Mouse (Mus musculus) brain, embryonic 18.5 days (tissue): Measurements from ENCODE around the gene Arl16.

ENCODE experiments used
- DNase-seq: peaks from one replicate; pipeline ENCODE4 v3.0.0-alpha.2; 2012; ENCODE audit warnings: low read depth, low spot score

The Arl16 gene

DNA sequence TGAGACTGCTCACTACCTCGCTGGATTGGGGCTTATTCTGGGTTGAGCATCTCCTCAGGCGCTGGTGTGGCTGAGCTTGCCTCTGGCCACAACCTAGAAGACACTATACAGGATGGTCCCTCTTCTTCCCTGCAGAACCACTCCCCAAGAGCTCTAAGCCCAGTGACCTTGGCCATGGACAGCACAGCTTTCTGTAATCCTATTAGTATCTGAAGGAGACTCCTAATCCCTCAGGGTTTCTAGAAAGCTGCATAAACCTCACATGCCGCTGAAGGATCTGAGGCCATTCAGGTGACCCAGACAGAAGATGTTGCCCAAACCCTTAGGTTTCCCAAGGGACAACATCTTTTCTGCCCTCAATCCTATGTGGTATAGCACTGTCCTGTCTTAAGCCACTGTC, 15.2 kb downstream of the Arl16 start:
- no peak for DNase-seq

DNA sequence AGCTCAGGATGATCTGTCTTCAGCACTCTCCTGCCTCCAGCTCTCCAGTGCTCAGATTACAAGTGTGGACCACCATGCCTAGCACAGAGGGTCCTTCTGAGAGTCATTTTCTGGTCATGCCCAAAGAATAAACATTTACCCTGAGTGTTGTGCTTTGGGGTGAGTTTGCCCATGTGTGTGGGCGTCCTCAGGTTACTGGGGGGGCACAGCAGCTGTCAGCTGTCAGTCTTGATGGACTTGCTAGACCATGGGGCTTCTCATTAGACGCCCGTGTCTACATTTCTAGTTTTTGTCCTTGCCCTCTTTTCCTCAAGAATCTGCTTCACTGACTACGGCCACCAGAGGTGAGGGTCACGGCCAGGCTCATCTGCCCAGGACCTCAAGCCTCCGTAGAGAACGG, 20.2 kb downstream of the Arl16 start:
- no peak for DNase-seq

DNA sequence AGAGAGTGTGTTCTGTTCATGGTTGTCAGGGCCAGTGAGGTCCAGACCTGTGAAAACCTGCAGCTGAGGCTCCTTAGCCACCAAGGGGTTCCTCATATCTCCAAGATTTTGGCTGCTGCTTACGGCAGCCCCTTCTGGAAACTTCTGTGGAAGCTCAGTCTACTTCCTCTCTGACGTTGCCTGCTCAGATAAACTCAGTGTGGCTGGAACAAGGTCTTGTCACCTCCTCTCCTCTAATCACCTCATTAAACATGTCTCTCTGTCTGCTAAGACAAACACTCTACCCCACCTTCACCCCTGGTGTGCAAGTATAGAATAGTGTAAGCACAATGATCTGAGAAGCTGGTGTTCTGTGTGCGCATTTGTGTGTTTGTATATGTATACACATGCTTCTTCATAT, 21.9 kb downstream of the Arl16 start:
- no peak for DNase-seq

- DNase-seq, result no peak
Measured at GRCm38 (mm10) chr11:120444106-120444505, 23.3 kb downstream of the Arl16 start.

DNA sequence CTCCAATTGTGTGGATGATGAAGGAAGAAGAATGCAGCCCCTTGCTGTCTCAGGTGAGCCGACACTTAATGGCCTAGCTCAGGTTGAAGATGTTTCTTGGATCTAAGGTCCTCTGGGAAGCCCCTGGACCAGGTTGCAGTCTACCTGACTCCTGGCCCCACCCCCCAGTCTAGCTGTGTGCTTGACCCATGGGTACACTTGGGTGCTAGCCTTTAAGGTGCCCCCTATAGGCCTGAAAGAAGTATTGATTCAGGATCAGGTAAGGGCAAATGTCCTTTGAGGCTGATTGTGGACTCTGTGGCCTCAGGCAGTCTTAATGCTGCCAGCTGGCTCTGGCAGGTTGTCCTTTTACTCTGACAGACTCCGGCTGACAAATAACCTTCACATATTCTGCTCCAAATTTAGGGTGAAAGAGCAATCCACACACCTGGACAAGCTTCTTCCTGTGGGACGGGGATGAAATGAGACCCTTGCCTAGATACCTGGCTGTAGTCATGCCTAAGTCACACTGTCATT, 24.6 kb downstream of the Arl16 start:
- no peak for DNase-seq

- DNase-seq, result no peak
Measured at GRCm38 (mm10) chr11:120442344-120442743, 25.1 kb downstream of the Arl16 start, which contains the start of gene Tspan10. Tspan10 (plus strand) TSS chr11:120442644.

DNA sequence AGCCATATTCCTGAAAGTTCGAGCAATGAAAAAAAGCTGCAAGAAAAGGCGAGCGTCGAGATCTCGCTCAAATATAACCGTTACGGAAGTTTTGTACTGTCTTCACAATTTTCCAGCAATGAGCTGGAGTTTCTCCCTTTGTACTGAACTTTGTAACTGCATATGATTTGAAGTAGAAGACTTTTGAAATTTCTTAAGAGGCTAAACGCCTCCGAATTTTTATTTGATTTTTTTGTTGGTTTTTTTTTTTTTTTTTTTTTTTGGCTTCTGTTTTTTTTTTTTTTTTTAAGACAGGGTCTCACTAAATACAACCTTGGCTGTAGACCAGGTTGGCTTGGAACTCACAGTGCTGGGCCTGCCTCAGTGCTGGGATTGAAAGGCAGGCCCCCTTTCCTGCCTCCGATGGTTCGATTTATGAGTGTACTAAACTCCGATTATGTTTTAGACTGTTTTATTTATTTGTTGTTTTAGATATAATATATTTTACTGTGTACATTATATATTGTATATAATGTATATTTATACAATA, 29.5 kb downstream of the Arl16 start:
- no peak for DNase-seq

DNA sequence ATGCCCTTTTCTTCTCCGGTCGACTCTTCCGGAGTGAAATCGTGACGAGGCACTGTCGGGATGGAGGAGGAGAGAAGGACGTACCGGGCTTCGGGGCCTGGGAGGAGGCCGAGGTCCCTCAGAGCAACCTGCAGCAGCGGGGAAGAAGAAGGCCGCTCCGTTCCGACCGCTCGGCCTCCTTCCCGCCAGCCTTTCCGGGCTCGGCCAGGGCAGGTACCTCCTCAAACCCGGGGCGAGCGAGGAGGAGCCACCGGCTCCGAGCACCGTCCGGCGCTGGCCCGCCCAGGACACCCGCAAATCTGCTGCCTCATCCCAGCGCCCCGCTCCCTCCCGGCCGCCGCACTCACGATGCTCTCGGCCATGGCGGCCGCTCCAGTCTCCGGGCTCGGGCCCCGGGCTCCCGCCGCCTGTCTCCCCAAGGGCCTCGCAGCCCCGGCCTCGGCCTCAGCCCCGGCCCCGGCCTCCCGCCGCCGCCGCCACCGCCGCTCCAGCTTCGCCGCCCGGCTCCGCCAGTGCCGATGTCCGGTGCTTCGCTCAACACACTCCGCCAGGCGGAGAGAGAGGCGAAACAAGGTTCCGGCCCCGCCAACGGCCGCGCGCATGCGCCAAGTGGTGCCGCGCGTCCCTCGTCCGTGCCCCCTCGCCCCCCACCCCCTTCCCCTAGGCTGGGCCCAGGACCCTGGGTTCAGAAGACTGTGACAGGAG, 30.1 kb downstream of the Arl16 start, which contains the start of gene Nploc4:
Gene Nploc4, minus strand, starts transcription at position 557 of the 705 bp plus-strand sequence.
- DNase-seq, result no peak

GRCm38 (mm10) chr11:120426727-120427126, 40.7 kb downstream of the Arl16 start:
- DNase-seq, result no peak

DNA sequence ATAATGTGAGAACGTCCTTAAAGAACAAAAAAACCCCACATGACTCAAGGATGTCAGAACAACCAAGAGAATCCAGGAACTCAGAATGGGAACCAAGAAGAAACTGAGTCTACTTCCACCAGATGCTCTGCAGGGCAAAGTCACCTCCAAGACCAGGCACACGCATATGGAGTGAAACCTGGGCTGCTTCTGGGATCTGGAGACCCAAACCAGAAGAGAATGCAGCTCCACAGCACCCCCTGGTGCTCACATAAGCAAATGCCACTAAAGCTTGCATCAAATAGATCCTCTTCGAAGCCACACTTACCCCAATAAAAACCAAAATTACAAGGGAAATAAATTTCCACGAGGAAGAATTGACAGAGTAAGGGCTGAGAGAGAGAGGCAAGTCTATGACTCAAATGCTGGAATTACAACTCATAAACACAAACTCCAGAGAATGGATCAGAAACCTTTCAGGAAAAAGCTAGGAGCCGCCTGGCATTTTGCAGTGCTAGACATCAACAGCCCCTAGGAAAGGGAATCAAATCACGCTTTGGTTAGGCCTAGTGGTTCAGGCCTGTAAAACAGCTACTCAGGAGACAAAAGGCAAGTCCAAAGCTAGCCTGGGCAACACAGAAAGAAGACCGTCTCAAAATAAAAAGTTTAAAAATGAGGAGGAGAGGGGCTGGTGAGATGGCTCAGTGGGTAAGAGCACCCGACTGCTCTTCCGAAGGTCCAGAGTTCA, 43.7 kb downstream of the Arl16 start:
- DNase-seq, result peak; percentile 12

DNA sequence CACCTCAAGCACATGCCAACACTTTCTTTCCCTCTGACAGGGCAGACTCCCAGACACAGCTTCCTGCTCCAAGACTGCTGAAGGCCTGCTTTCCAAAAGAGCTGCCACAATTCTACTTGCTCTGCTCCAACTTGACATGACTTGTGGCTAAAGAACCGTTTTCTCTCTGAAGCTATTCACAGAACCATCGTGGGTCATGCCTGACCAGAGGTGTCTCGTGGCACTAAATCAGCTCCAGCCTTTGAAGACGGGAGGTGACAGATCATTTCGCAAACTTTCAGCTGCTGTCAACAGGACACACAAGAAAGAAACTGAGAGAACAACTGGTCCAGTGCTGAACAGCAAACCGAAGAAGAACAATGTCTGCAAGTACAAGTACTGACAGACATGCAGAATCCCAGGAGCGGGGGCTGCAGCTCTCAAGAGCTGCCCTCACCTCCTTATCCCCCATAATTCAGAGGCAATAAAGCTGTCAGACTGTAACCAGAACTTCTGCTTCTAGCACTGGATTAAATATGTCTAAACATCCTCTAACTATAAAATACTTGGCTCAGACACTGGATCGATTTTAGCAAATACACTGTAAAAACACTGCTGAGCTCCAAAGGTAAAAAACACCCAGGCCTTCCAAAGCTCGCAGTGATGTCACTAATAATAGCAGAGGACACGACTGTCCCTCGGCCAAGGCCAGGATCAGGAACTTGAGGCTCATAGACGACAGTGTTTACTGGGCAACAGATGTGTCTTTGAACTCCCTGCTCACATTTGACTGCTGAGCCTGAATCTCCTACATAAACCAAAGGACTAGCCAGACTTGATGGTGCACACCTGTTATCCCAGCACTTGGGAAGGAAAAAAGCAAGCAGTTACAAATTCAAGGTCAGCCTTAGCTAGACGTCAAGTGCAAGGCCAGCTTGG, 44.5 kb downstream of the Arl16 start:
- no peak for DNase-seq

GRCm38 (mm10) chr11:120418592-120418991, 48.8 kb downstream of the Arl16 start:
- DNase-seq, result no peak

DNA sequence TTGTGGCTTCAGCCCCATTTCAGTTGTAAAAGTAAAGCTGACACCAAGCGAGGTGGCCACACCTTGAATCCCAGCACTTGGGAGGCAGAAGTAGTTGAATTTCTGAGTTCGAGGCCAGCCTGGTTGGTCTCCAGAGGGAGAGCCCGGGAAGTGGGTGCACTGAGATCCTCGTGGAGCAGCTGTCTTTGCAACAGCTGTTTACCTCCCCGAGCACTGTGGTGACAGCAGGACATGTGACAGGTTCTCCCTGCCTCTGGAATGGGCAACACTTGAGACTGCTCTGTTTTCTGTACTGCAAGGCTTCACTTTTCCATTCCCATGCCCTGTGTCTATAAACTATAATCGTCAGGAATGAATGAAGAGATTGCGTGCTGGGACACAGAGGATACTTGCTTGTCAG, 49.6 kb downstream of the Arl16 start:
- DNase-seq, result no peak
